Mouse (Mus musculus): ENCODE results near the gene Olfr123. TPM values are rescaled to one million over a fixed set of nuclear protein-coding genes. Genes with fewer than 3 reads are reported as not detected.

Gene Olfr123
- polyA plus RNA-seq (2015; fragmentation: Nextera tagmentation; extraction: Ambion mirVana), result not detected in 2 replicates

- no peaks in the 10 kb centered on the region for H3K36me3 ChIP-seq
- H3K9ac ChIP-seq, result no peak within 1 kb of the TSS
- H3K27me3 ChIP-seq, result no peaks in the 10 kb centered on the region
- H3K9me3 ChIP-seq, result no peaks in the 10 kb centered on the region
- H3K4me3 ChIP-seq, result no peak within 1 kb of the TSS
- no peaks in the 10 kb centered on the region for H3K4me1 ChIP-seq
- no peak within 1 kb of the TSS for H3K4me2 ChIP-seq
- ATAC-seq (ENCODE audit: insufficient number of reproducible peaks, insufficient read depth, low FRiP score, low TSS enrichment, low read depth), result no peak
- no peak within 1 kb of the TSS for H3K27ac ChIP-seq
- WGBS, result 89% methylated on average over 2 of the region's 2 CpGs
Observed at GRCm38 (mm10) chr17:37793229-37793628, at the start of gene Olfr123. Gene Olfr123, plus strand, starts transcription at chr17:37793529.

GRCm38 (mm10) chr17:37768307-37768706 lies 25.0 kb upstream of the Olfr123 start, which contains the start of gene Olfr122:
Gene Olfr122, plus strand, starts transcription at chr17:37768607.
- WGBS, result 82% methylated on average over 4 of the region's 4 CpGs
- no peaks in the 10 kb centered on the region for H3K9me3 ChIP-seq
- no peaks in the 10 kb centered on the region for H3K36me3 ChIP-seq
- H3K27me3 ChIP-seq, result no peaks in the 10 kb centered on the region
- H3K27ac ChIP-seq, result no peak within 1 kb of the TSS
- H3K4me1 ChIP-seq, result no peaks in the 10 kb centered on the region
- no peak within 1 kb of the TSS for H3K4me2 ChIP-seq
- no peak within 1 kb of the TSS for H3K4me3 ChIP-seq
- ATAC-seq (ENCODE audit: insufficient number of reproducible peaks, insufficient read depth, low FRiP score, low TSS enrichment, low read depth), result no peak
- H3K9ac ChIP-seq, result no peak within 1 kb of the TSS

GRCm38 (mm10) chr17:37799588-37799987 lies 6.3 kb downstream of the Olfr123 start, which contains the start of gene Olfr124:
Gene Olfr124, plus strand, starts transcription at chr17:37799888.
- no peaks in the 10 kb centered on the region for H3K4me1 ChIP-seq
- no peak within 1 kb of the TSS for H3K4me2 ChIP-seq
- H3K9me3 ChIP-seq, result no peaks in the 10 kb centered on the region
- H3K27ac ChIP-seq, result no peak within 1 kb of the TSS
- 85% methylated on average over 3 of the region's 3 CpGs for WGBS
- H3K36me3 ChIP-seq, result no peaks in the 10 kb centered on the region
- H3K27me3 ChIP-seq, result no peaks in the 10 kb centered on the region
- ATAC-seq (ENCODE audit: insufficient number of reproducible peaks, insufficient read depth, low FRiP score, low TSS enrichment, low read depth), result no peak
- no peak within 1 kb of the TSS for H3K9ac ChIP-seq
- no peak within 1 kb of the TSS for H3K4me3 ChIP-seq

- H3K27me3 ChIP-seq, result no peaks in the 10 kb centered on the region
- no peak within 1 kb of the TSS for H3K4me3 ChIP-seq
- no peaks in the 10 kb centered on the region for H3K36me3 ChIP-seq
- no peak within 1 kb of the TSS for H3K9ac ChIP-seq
- no peak for ATAC-seq (ENCODE audit: insufficient number of reproducible peaks, insufficient read depth, low FRiP score, low TSS enrichment, low read depth)
- no peaks in the 10 kb centered on the region for H3K9me3 ChIP-seq
- no peaks in the 10 kb centered on the region for H3K4me1 ChIP-seq
- H3K27ac ChIP-seq, result no peak within 1 kb of the TSS
- H3K4me2 ChIP-seq, result no peak within 1 kb of the TSS
Observed at GRCm38 (mm10) chr17:37832649-37833048, 39.3 kb downstream of the Olfr123 start, which contains the start of gene Olfr125. Gene Olfr125, plus strand, starts transcription at chr17:37832949.

GRCm38 (mm10) chr17:37847183-37847582 lies 53.9 kb downstream of the Olfr123 start, which contains the start of gene Olfr126:
Gene Olfr126, plus strand, starts transcription at chr17:37847483.
- Histone ChIP-seq H3K4me1 (no peaks in the 10 kb centered on the region), H3K27me3 (no peaks in the 10 kb centered on the region), H3K27ac (no peak within 1 kb of the TSS), H3K4me3 (no peak within 1 kb of the TSS), H3K9me3 (no peaks in the 10 kb centered on the region), H3K36me3 (no peaks in the 10 kb centered on the region), H3K4me2 (no peak within 1 kb of the TSS), H3K9ac (no peak within 1 kb of the TSS)
- ATAC-seq (ENCODE audit: insufficient number of reproducible peaks, insufficient read depth, low FRiP score, low TSS enrichment, low read depth), result no peak

Other genes with a start within 250 kb of the Olfr123 start
- 0.20 TPM in 1 of 2 replicates, not detected in the other for gene Olfr112, start 224.1 kb upstream of the Olfr123 start, polyA plus RNA-seq (2015; fragmentation: Nextera tagmentation; extraction: Ambion mirVana)
- not detected in 2 replicates for gene Olfr113, start 215.9 kb upstream of the Olfr123 start, polyA plus RNA-seq (2015; fragmentation: Nextera tagmentation; extraction: Ambion mirVana)
- not detected in 2 replicates for gene Olfr114, start 200.8 kb upstream of the Olfr123 start, polyA plus RNA-seq (2015; fragmentation: Nextera tagmentation; extraction: Ambion mirVana)
- not detected in 2 replicates for gene Olfr115, start 166.4 kb upstream of the Olfr123 start, polyA plus RNA-seq (2015; fragmentation: Nextera tagmentation; extraction: Ambion mirVana)
- gene Olfr116, start 166.3 kb upstream of the Olfr123 start, polyA plus RNA-seq (2015; fragmentation: Nextera tagmentation; extraction: Ambion mirVana), result not detected in 2 replicates
- gene Olfr117, start 129.7 kb upstream of the Olfr123 start, polyA plus RNA-seq (2015; fragmentation: Nextera tagmentation; extraction: Ambion mirVana), result not detected in 2 replicates
- gene Olfr118, start 126.5 kb upstream of the Olfr123 start, polyA plus RNA-seq (2015; fragmentation: Nextera tagmentation; extraction: Ambion mirVana), result not detected in 2 replicates
- gene Olfr119, start 97.0 kb upstream of the Olfr123 start, polyA plus RNA-seq (2015; fragmentation: Nextera tagmentation; extraction: Ambion mirVana), result not detected in 2 replicates
- gene Olfr120, start 71.7 kb upstream of the Olfr123 start, polyA plus RNA-seq (2015; fragmentation: Nextera tagmentation; extraction: Ambion mirVana), result not detected in 2 replicates
- gene Olfr121, start 44.7 kb upstream of the Olfr123 start, polyA plus RNA-seq (2015; fragmentation: Nextera tagmentation; extraction: Ambion mirVana), result not detected in 2 replicates
- gene Olfr122, start 24.9 kb upstream of the Olfr123 start, polyA plus RNA-seq (2015; fragmentation: Nextera tagmentation; extraction: Ambion mirVana), result not detected in 2 replicates
- gene Olfr124, start 6.4 kb downstream of the Olfr123 start, polyA plus RNA-seq (2015; fragmentation: Nextera tagmentation; extraction: Ambion mirVana), result not detected in 2 replicates
- gene Olfr125, start 39.4 kb downstream of the Olfr123 start, polyA plus RNA-seq (2015; fragmentation: Nextera tagmentation; extraction: Ambion mirVana), result not detected in 2 replicates
- not detected in 2 replicates for gene Olfr126, start 54.0 kb downstream of the Olfr123 start, polyA plus RNA-seq (2015; fragmentation: Nextera tagmentation; extraction: Ambion mirVana)
- not detected in 2 replicates for gene Olfr127, start 106.9 kb downstream of the Olfr123 start, polyA plus RNA-seq (2015; fragmentation: Nextera tagmentation; extraction: Ambion mirVana)
- gene Olfr128, start 127.0 kb downstream of the Olfr123 start, polyA plus RNA-seq (2015; fragmentation: Nextera tagmentation; extraction: Ambion mirVana), result not detected in 2 replicates
- not detected in 2 replicates for gene Olfr761, start 159.6 kb downstream of the Olfr123 start, polyA plus RNA-seq (2015; fragmentation: Nextera tagmentation; extraction: Ambion mirVana)